Mouse (Mus musculus) G1E (cell line): ENCODE data around the gene Kdm7a. TPM values are rescaled to one million over a fixed set of nuclear protein-coding genes. Genes with fewer than 3 reads are reported as not detected.

ENCODE experiments used
- ATAC-seq: 2 replicates; pipeline ENCODE4 v1.8.0; 2016; ENCODE audit warnings: mild to moderate bottlenecking; ENCODE audit not compliant: insufficient number of reproducible peaks, poor library complexity, low FRiP score, severe bottlenecking; ENCODE audit errors: extremely low read depth
- DNase-seq: peaks from one replicate; pipeline ENCODE4 v3.0.0; 2012; ENCODE audit warnings: low spot score
- H3K27me3 ChIP-seq: 2 replicates; pipeline ENCODE4 v1.6.1; 2012; ENCODE audit warnings: mild to moderate bottlenecking, low read length, inconsistent platforms; ENCODE audit not compliant: insufficient read depth
- H3K36me3 ChIP-seq: replicated peaks from 2 replicates; pipeline ENCODE3; 2012; ENCODE audit warnings: mild to moderate bottlenecking, inconsistent platforms
- H3K4me1 ChIP-seq: 2 replicates; pipeline ENCODE4 v1.6.1; 2012; ENCODE audit warnings: low read depth, low read length, inconsistent platforms, mixed read lengths; ENCODE audit not compliant: insufficient read depth
- H3K4me3 ChIP-seq: 2 replicates; pipeline ENCODE4 v1.5.1; 2012; ENCODE audit warnings: low read depth, mild to moderate bottlenecking, inconsistent platforms, low read length, moderate library complexity, mixed read lengths
- H3K9me3 ChIP-seq: replicated peaks from 2 replicates; pipeline ENCODE4 v1.6.1; 2012; ENCODE audit warnings: inconsistent platforms
- CTCF ChIP-seq: IDR thresholded peaks from 2 replicates; pipeline ENCODE4 v1.5.1; 2012; ENCODE audit warnings: low read depth, low read length, inconsistent platforms, mixed read lengths
- GATA1 ChIP-seq: IDR thresholded peaks from 2 replicates; pipeline ENCODE4 v1.6.1; 2012; ENCODE audit warnings: borderline replicate concordance, low read length, inconsistent platforms, mixed read lengths
- GATA2 ChIP-seq: IDR thresholded peaks from 2 replicates; pipeline ENCODE4 v1.6.1; 2012; ENCODE audit warnings: low read depth, low read length, inconsistent platforms, borderline replicate concordance
- POLR2AphosphoS5 ChIP-seq: IDR thresholded peaks from 2 replicates; pipeline ENCODE4 v1.6.1; 2012; ENCODE audit warnings: low read depth, low read length, inconsistent platforms; ENCODE audit not compliant: insufficient replicate concordance
- TAL1 ChIP-seq: conservative IDR thresholded peaks from 2 replicates; pipeline ENCODE4 v1.6.1; 2012; ENCODE audit warnings: low read depth, low read length, inconsistent platforms, mixed read lengths
- polyA plus RNA-seq: library from polyadenylated mRNA; stranded (reverse); fragments of >175 nt; gene quantifications from 2 replicates; pipeline ENCODE4 v1.2.3, GENCODE M21; 2012
- total RNA-seq, 2 experiments: library from RNA; stranded (forward) in 1 of 2; stranded (reverse) in 1 of 2; fragments of 200-1000 nt in 1 of 2; fragments of >200 nt in 1 of 2; fragmentation: Nextera tagmentation in 1 of 2; gene quantifications; 2 replicates each; pipeline ENCODE4 v1.2.3; 2014 to 2017

Gene Kdm7a
- total and polyA plus RNA-seq, 3 experiments: 0.76 to 45.1 (median 9.0) TPM

DNA sequence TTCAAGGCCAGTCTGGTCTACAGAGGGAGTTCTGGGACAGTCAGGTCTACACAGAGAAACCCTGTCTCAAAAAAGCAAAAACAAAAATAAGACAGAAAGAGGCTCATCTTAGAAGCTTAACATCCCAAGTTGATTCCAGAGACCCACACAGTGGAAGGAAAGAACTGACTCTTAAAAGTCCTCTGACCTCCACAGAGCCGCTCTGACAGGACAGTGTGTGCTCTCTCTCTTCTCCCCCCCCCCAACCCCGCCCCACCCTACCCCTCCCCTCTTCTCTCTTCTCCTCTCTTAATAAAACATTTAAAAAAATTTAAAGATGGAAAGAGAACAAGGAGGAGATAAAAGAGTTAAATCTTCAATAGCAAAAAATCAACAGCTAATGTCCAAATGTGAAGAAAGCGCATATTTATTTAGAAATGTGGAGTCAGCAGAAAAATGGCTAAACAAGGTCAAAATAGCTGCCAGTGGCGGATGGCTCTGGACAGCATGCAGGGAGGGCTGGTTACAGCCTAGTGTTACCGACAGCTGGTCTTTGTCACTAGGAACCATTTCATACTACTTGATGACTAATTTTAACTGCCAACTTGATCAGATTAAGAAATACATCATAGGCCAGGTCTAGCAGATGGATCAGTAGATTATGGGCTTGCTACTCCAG is 8.5 kb upstream of the Kdm7a start:
- Histone ChIP-seq H3K36me3 (no peaks in the 10 kb centered on the region), H3K4me3 (no peak overlapping the region), H3K9me3 (peaks cover 5% of the 10 kb centered on the region; the same call in 1 of the 2 replicates), H3K27me3 (peaks cover 22% of the 10 kb centered on the region), H3K4me1 (no peaks in the 10 kb centered on the region)
- TF ChIP-seq CTCF (no peak), GATA1 (no peak), POLR2AphosphoS5 (no peak), GATA2 (no peak), TAL1 (no peak)
- ATAC-seq (no peak), DNase-seq (no peak)

DNA sequence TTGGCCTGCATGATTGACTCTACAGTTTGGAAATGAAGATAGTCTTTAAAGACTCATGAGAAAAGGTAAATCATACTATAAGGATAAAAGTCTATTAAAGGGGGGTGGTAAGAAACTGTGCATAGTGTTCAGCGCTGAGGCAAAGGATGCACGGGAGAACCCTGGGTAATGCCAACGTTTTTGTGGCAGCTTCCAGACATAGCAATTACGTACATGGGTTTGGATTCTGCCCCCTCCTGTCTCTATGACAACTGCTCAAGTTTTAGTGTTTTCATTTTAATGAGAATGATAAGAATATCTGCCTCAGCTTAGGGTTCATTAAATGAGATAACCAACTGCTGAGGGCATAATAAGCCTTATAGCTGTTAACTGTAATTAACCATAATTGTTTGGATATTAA is 3.1 kb upstream of the Kdm7a start:
- TF ChIP-seq GATA1: no peak
- no peak for TF ChIP-seq GATA2
- TF ChIP-seq POLR2AphosphoS5: no peak
- TF ChIP-seq CTCF: no peak
- no peak for TF ChIP-seq TAL1
- H3K36me3 ChIP-seq: no peaks in the 10 kb centered on the region
- peaks cover 19% of the 10 kb centered on the region for H3K4me1 ChIP-seq
- H3K9me3 ChIP-seq: no peaks in the 10 kb centered on the region
- no peak for ATAC-seq
- DNase-seq: no peak
- H3K4me3 ChIP-seq: no peak overlapping the region
- peaks cover 11% of the 10 kb centered on the region for H3K27me3 ChIP-seq

DNA sequence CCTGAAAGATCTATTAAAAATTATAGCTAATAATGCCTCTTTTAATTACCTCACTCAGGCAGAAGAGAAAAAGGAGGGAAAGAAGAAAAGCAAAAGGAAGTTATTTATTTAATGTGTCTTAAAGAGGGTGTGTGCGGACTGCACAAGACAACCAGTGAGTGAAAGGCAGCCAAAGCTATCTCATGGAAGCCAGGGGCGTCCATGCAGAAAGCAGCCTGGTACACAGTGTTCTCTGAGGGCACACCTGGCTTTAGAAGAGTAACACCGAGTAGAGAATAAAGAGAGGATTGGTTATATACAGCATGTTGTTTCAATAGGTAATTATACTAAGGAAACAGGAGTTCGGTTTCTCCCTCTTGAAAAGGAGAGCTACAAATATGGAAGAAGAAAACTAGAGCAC is 1.6 kb upstream of the Kdm7a start:
- ATAC-seq: no peak
- Histone ChIP-seq H3K4me3 (no peak overlapping the region), H3K9me3 (no peaks in the 10 kb centered on the region), H3K36me3 (no peaks in the 10 kb centered on the region), H3K4me1 (peaks cover 22% of the 10 kb centered on the region), H3K27me3 (peaks cover 11% of the 10 kb centered on the region)
- TF ChIP-seq POLR2AphosphoS5: no peak
- no peak for TF ChIP-seq TAL1
- no peak for TF ChIP-seq GATA1
- DNase-seq: no peak

DNA sequence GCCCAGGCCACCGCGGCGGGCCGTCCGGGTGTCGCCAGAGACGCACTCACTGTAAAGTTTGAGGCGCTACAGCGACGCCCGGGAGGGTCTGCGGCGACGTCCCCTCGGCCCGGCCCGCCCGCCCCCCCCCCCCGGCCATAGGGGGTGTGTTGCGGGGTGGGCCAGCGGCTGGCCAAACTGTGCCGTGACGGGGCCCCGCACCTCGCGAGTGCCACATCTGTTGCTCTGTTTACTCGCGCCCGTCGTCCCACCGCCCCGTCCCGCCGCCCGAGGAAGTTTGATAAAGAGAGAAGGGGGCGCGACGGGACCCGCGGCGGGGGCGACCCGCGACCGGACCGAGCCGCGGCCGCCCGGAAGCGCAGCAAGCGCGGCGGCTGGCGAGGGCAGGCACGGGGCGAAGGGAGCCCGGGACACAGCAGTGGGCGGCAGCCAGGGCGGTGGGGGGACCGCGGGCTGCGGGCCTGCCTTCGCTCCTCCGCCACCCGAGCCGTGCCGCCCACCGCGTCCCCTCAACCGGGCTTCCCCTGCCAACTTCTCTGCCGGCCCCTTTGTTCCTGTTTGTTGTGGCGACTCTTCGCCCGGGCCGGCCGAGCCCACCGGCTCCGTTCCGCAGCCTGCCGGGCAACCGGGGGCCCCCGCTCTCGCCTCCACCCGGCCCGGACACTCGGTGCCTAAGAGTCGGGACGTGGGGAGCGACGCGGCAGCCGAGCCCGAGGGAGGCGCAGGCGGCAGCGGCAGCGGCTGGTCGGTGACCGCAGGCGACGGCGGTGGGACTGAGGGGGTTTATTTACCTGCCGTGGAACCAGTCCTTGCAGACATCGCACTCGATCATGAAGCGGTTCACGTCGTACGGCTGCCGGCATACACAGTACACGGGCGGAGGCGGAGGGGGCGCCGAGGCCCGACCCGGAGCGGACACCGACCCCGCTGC is 674 bp downstream of the Kdm7a start:
- TF ChIP-seq GATA2 (no peak), GATA1 (no peak), POLR2AphosphoS5 (no peak), TAL1 (no peak), CTCF (no peak)
- H3K4me3 ChIP-seq: peak overlapping the region; percentile 92
- H3K36me3 ChIP-seq: no peaks in the 10 kb centered on the region
- no peaks in the 10 kb centered on the region for H3K9me3 ChIP-seq
- DNase-seq (peak; percentile 40), ATAC-seq (no peak)
- peaks cover 6% of the 10 kb centered on the region for H3K27me3 ChIP-seq
- H3K4me1 ChIP-seq: peaks cover 24% of the 10 kb centered on the region

DNA sequence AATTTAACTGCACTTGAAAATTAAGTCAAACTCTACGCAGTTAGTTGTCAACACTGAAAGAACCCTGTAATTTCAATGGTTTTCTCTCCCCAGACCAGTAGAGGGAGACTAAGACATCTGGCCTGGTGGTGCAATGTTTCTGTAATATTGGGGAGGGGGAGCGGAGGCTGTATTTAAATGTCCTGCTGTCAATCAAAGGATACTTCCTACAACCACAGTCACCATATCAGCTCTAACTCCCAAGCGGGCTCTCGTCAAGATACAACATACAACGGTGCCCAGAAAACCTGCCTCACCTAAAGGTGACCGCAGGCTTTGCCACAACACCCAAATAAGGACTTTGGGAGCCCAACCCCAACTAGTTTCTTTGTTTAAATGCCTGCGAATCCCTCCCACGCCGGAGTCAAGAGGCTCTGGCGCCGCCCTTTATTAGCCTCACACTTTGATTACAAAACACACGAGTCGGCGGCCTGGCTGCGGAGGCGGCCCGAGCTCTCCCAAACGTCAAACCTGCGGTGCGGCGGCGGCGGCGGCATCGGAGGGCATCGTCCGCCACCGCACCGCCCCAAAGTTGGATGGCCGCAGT is 1.4 kb downstream of the Kdm7a start:
- Histone ChIP-seq H3K4me1 (peaks cover 24% of the 10 kb centered on the region), H3K4me3 (peak overlapping the region; percentile 92), H3K36me3 (no peaks in the 10 kb centered on the region), H3K27me3 (peaks cover 6% of the 10 kb centered on the region), H3K9me3 (no peaks in the 10 kb centered on the region)
- no peak for TF ChIP-seq CTCF
- TF ChIP-seq POLR2AphosphoS5: no peak
- TF ChIP-seq GATA1: no peak
- no peak for TF ChIP-seq GATA2
- no peak for TF ChIP-seq TAL1
- peak; percentile 66 for ATAC-seq
- peak; percentile 53 for DNase-seq

DNA sequence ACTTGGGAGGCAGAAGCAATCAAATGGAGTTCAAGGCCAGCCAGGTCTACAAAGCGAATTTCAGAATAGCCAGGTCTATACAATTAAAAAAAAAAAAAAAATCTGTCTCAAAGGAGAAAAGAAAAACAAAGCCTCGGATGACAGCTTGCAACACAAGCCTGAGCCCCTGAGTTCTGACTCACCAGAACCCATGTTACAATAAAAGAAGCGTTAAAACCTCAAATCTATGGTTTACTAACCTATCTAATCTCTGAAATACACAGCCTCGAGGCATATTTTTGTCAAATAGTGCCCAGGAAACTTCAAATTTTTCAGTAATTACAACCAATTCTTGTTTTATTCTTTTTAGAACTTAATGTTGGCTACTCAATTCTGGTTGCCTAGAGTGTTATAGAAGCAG is 2.1 kb downstream of the Kdm7a start:
- TF ChIP-seq TAL1: no peak
- no peak for TF ChIP-seq CTCF
- TF ChIP-seq POLR2AphosphoS5: no peak
- TF ChIP-seq GATA2: no peak
- no peak for TF ChIP-seq GATA1
- DNase-seq (no peak), ATAC-seq (no peak)
- peaks cover 6% of the 10 kb centered on the region for H3K27me3 ChIP-seq
- no peaks in the 10 kb centered on the region for H3K36me3 ChIP-seq
- no peaks in the 10 kb centered on the region for H3K9me3 ChIP-seq
- peaks cover 24% of the 10 kb centered on the region for H3K4me1 ChIP-seq
- no peak overlapping the region for H3K4me3 ChIP-seq
